Mouse (Mus musculus): ENCODE data around the gene Rnf167.

DNA sequence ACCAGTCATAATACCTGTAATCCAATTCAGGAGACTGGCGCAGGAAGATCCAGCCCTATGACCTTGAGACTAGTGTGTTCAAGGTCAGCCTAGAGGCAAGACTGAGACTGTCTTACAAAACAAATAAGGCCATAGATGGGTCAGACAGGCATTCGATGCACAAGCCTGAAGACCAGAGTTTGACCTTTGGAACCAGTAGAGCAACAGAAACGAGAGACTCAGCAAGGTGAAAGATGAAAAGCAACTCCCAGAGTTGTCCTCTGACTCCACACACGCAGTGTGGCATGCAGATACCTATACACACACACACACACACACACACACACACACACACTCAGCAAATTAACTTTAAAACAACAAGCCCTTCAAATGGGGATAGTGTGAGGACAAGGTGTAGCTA is 20.2 kb upstream of the Rnf167 start:
- TF ChIP-seq CTCF (IDR thresholded peaks at IDR 0.05; ENCODE audit: low read depth): no peak
- no peak for TF ChIP-seq EP300 (IDR thresholded peaks at IDR 0.05; ENCODE audit: low read depth)
